Mouse (Mus musculus): ENCODE results near the gene Fhad1.

- no peak for TF ChIP-seq POLR2A (IDR thresholded peaks at IDR 0.05; ENCODE audit: borderline replicate concordance, control insufficient read depth, low read depth, low read length)
- TF ChIP-seq CTCF (IDR thresholded peaks at IDR 0.05; ENCODE audit: control insufficient read depth, insufficient read depth, low read length), result no peak
Observed at GRCm38 (mm10) chr4:141978582-141978981, 36.3 kb downstream of the Fhad1 start.

Measured in bone marrow, adult 2 months (tissue).